ENCODE assay signal across 14 mouse cellular contexts in genomic region chr9:32610631-32611030, GRCm38 (mm10). TPM values are rescaled to one million over a fixed set of nuclear protein-coding genes. Genes with fewer than 3 reads are reported as not detected.
DNase-seq lines count a peak whose midpoint lies in the region; ATAC-seq lines count a peak whose summit lies in the region.
"Had no signal": no experiment of that assay in that cellular context is flagged by ENCODE, and none has a peak within 500 bp of the region (broad histone marks: within the 10 kb centered on the region; RNA-seq: fewer than 3 reads in every experiment).

No protein-coding gene starts in this region.

- DNase-seq in kidney, adult 11 months: peak; percentile 59
- DNase-seq in kidney, adult 18-20 months: no peak
- DNase-seq in kidney, adult 9 months: peak; percentile 76
- DNase-seq in kidney, postnatal 36 days: peak; percentile 53 to 69
- peak; percentile 38 to 53 for DNase-seq in thymus, postnatal 36 days
- DNase-seq in Muller cell, postnatal 12 days (ENCODE audit: inconsistent ontology term): no peak
- DNase-seq in frontal cortex, postnatal 25 days (ENCODE audit: low spot score in 2 of 2): no peak
- DNase-seq: adrenal gland, postnatal 36 days; cerebellum, adult 9-11 months; layer of hippocampus, adult 9-11 months; liver, postnatal 0 days; lung, postnatal 14 days had no signal

- no peak for ATAC-seq in megakaryocyte progenitor cell, adult 5-6 weeks (replicated peaks; ENCODE audit: poor library complexity)
- ATAC-seq: forebrain, embryonic 16.5 days; liver, postnatal 0 days had no signal

RNA-seq across cellular contexts. Expression of gene Ets1, which starts 25.4 kb away (rescaled TPM):
- total RNA-seq in megakaryocyte progenitor cell, adult 5-6 weeks (2015): 5.4 and 6.8 TPM in 2 replicates
- total RNA-seq in megakaryocyte progenitor cell, adult 5-6 weeks (2017): 12.6 and 16.3 TPM in 2 replicates

Comparison
In these comparisons a context has a peak if more than half of its experiments do, and no peak if none do; other contexts are left out.
1. DNase-seq: peak in kidney, adult 11 months (single experiment), kidney, adult 9 months (single experiment), kidney, postnatal 36 days (2 of 2) and thymus, postnatal 36 days (2 of 2); none in kidney, adult 18-20 months (single experiment), Muller cell, postnatal 12 days (single experiment) and frontal cortex, postnatal 25 days (0 of 2).